Mouse (Mus musculus) spleen, adult 2 months (tissue): ENCODE data around the gene Mfn2.

Experiments
- CTCF ChIP-seq: fragments of 200-500 bp; IDR thresholded peaks from 2 replicates; pipeline ENCODE4 v1.5.1; 2011; ENCODE audit warnings: mild to moderate bottlenecking, inconsistent platforms; ENCODE audit not compliant: insufficient read depth, insufficient read length, insufficient replicate concordance; ENCODE audit errors: extremely low read depth
- POLR2A ChIP-seq: fragments of 200-500 bp; IDR thresholded peaks from 2 replicates; pipeline ENCODE4 v1.6.1; 2011; ENCODE audit warnings: low read depth, low read length, inconsistent platforms

- TF ChIP-seq CTCF: no peak
- TF ChIP-seq POLR2A: no peak
Measured at GRCm38 (mm10) chr4:147890341-147890740, 14.2 kb downstream of the Mfn2 start.
